Mouse (Mus musculus): ENCODE measurements around the gene Atrnl1. TPM values are rescaled to one million over a fixed set of nuclear protein-coding genes. Genes with fewer than 3 reads are reported as not detected.

Atrnl1 gene
- polyA plus RNA-seq, 1 experiment, result 34.5 TPM

DNA sequence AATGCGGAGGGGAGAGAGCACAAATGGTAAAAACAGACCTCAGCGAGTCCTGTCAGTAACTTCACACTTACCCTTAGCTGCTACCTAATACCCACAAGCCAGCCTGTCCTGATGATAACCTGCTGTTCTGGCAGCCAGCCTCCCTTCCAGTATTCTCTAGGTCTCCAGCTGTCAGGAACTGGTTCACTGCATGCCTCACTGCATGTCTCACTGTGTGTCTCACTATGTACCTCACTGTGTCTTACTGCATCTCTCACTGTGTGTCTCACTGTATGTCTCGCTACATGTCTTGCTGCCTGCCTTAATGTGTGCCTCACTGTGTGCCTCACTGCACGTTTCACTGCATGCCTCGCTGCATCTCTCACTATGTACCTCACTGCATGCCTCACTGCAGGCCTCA, 175.9 kb downstream of the Atrnl1 start:
- no peak for TF ChIP-seq CTCF (IDR thresholded peaks at IDR 0.05; ENCODE audit: extremely low read depth, insufficient read depth, low read length)
- TF ChIP-seq POLR2A (IDR thresholded peaks at IDR 0.05; ENCODE audit: extremely low read depth, insufficient read depth, low read length), result no peak
- no peak overlapping the region for H3K4me3 ChIP-seq (ENCODE audit: insufficient read depth, low read length)
- H3K4me1 ChIP-seq (ENCODE audit: control insufficient read depth, insufficient read depth, low read length), result peaks cover 4% of the 10 kb centered on the region
- H3K27ac ChIP-seq (ENCODE audit: insufficient read depth, low read length), result no peak overlapping the region

DNA sequence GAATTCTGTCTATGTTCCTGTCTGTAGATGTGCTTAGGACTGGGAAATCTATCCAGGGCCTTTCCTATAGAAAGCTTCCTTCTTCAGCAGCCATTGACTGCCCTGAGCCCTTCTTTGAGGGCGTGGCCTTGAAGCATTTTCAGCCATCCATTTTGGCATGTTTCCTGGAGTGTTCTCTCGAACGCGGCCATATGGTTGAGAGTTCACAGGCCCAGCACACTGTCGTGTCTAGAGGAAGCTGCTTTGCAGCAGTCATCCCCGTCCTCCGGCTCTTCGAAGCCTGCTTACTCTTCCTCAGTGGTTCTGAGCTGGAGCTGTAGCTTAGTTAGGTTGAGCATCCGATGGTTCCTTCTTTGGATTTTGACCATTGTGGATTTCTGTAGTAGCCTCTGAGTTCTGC, 191.4 kb downstream of the Atrnl1 start:
- Histone ChIP-seq H3K4me3 (ENCODE audit: insufficient read depth, low read length) (no peak overlapping the region), H3K27ac (ENCODE audit: insufficient read depth, low read length) (no peak overlapping the region), H3K4me1 (ENCODE audit: control insufficient read depth, insufficient read depth, low read length) (peaks cover 2% of the 10 kb centered on the region; the same call in 1 of the 2 replicates)
- no peak for TF ChIP-seq CTCF (IDR thresholded peaks at IDR 0.05; ENCODE audit: extremely low read depth, insufficient read depth, low read length)
- TF ChIP-seq POLR2A (IDR thresholded peaks at IDR 0.05; ENCODE audit: extremely low read depth, insufficient read depth, low read length), result no peak

DNA sequence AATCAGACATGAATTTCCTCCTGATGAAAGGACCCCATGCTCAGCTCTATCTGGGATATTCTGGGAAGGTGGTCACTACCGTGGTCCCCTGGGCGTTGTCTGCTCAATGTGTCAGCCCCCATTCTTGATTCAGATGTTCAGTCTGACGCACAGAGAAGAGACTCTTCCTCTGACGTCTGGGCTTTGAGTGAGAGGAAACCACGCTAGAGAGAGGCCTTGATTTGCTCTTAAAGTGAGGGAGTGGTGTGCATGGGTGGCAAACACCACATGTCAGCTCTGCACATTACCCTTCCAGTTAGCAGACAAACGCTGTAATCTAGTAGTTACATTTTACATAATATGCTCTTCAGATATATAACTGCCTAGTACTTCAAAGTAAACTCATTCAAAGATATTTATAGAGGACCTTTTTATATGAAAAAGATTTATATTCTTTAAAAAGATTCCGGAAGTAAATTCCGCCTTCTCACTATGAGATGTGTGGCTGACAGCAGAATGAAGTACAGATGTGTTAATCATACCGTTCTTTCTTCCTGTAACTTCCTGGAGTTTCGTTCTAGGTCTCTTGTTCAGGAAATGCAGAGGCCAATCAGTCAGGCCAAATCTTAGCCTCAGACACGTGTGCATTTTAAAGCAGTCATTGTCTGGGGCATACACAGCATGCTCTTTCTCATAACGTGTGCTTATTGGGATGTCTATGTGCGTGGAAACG, 192.1 kb downstream of the Atrnl1 start:
- H3K4me3 ChIP-seq (ENCODE audit: insufficient read depth, low read length), result no peak overlapping the region
- no peak overlapping the region for H3K27ac ChIP-seq (ENCODE audit: insufficient read depth, low read length)
- peaks cover 2% of the 10 kb centered on the region; the same call in 1 of the 2 replicates for H3K4me1 ChIP-seq (ENCODE audit: control insufficient read depth, insufficient read depth, low read length)
- no peak for TF ChIP-seq POLR2A (IDR thresholded peaks at IDR 0.05; ENCODE audit: extremely low read depth, insufficient read depth, low read length)
- TF ChIP-seq CTCF (IDR thresholded peaks at IDR 0.05; ENCODE audit: extremely low read depth, insufficient read depth, low read length), result no peak

DNA sequence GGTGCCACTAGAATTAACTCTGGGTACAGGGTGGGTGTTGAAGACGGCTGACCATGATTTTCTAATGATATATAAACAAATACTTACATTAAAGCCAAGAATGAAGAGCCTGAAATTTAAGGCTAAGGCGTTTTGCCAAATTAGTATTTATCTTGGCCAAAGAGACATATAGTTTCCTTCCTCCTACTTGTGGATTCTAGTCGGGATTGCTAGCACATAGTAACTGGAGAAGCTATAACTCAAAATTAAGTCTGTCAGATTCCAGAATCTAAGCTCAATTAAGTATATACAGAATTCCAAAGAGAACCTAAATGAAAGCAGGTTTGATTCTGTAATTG, 192.6 kb downstream of the Atrnl1 start:
- no peak for TF ChIP-seq CTCF (IDR thresholded peaks at IDR 0.05; ENCODE audit: extremely low read depth, insufficient read depth, low read length)
- H3K4me1 ChIP-seq (ENCODE audit: control insufficient read depth, insufficient read depth, low read length), result peaks cover 2% of the 10 kb centered on the region; the same call in 1 of the 2 replicates
- H3K4me3 ChIP-seq (ENCODE audit: insufficient read depth, low read length), result no peak overlapping the region
- H3K27ac ChIP-seq (ENCODE audit: insufficient read depth, low read length), result no peak overlapping the region

DNA sequence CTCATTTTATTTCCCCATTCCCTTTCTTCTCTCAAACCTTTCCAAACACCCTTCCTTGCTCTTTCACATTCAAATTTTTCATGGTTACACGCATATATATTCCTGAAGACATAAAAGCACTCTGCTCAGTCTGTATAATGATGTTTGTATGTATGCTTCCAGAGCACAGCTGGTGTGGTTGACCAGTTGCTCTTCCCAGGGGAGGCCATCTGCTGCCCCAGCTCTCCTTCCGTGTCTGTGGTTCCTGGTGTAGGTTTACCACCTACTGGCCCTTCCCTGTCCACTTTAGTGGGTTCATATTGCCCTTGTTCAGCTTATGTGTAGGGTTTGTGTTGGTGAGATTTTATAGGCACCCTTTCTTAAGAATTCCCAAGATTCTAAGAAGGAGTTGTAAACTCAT, 197.5 kb downstream of the Atrnl1 start:
- H3K27ac ChIP-seq (ENCODE audit: insufficient read depth, low read length), result no peak overlapping the region
- no peaks in the 10 kb centered on the region for H3K4me1 ChIP-seq (ENCODE audit: control insufficient read depth, insufficient read depth, low read length)
- TF ChIP-seq CTCF (IDR thresholded peaks at IDR 0.05; ENCODE audit: extremely low read depth, insufficient read depth, low read length), result no peak
- no peak for TF ChIP-seq POLR2A (IDR thresholded peaks at IDR 0.05; ENCODE audit: extremely low read depth, insufficient read depth, low read length)
- H3K4me3 ChIP-seq (ENCODE audit: insufficient read depth, low read length), result no peak overlapping the region

DNA sequence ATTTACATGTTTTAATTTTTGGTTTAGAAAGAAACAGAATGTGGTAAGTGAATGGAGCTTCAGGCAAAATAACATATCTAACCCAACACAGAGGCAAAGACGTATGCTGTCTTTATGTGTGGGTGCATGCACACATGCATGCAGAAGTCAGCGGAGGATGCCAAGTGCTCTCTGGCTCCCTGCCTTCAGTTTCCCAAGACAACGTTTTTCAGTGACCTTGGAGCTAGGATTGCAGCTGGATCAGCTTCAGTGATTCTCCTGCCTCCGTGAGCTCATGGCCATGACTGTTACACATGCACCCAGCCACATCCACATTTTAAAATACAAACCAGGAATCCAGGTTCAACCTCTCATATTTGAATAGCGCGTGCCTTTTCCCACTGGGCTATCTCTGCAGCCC, 203.5 kb downstream of the Atrnl1 start:
- peaks cover 1% of the 10 kb centered on the region; the same call in 1 of the 2 replicates for H3K4me1 ChIP-seq (ENCODE audit: control insufficient read depth, insufficient read depth, low read length)
- no peak overlapping the region for H3K4me3 ChIP-seq (ENCODE audit: insufficient read depth, low read length)
- H3K27ac ChIP-seq (ENCODE audit: insufficient read depth, low read length), result no peak overlapping the region
- no peak for TF ChIP-seq CTCF (IDR thresholded peaks at IDR 0.05; ENCODE audit: extremely low read depth, insufficient read depth, low read length)
- no peak for TF ChIP-seq POLR2A (IDR thresholded peaks at IDR 0.05; ENCODE audit: extremely low read depth, insufficient read depth, low read length)

DNA sequence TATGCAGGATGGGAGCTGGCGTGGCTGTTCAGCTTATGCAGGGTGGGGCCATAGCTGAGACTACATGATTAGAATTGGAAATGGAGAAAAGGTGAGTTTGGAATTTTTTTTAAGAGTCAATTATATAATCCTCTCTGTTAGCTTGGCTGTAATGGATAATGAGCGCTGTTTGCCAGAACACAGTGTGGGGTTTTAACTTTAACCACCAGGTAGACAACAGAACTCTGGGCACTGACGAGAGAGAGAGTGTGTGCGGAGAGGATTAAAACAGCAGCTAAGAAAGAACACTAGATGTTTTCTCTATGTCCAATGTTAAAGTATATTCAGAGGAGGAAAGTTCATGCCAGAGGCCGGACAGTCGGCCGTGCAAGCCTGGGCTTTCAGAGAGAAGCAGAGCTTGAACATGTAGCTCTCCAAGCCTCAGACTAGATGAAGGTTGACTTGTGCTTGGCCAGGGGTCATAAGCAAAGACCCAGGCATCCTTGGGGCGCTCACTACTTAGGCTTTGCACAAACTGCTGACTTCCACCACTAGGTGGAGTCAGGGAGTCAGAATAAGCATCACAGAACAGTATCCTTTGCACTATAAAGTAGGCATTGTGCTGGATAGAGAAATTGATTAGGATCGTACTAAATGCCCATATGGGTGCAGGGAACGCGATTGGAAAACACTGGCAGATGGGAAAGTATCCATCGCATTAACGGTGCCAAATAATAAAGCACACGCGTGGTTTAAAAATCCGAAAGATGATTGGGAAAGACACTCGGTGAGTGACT, 205.6 kb downstream of the Atrnl1 start:
- Histone ChIP-seq H3K4me3 (ENCODE audit: insufficient read depth, low read length) (no peak overlapping the region), H3K27ac (ENCODE audit: insufficient read depth, low read length) (no peak overlapping the region), H3K4me1 (ENCODE audit: control insufficient read depth, insufficient read depth, low read length) (peaks cover 1% of the 10 kb centered on the region; the same call in 1 of the 2 replicates)
- TF ChIP-seq POLR2A (IDR thresholded peaks at IDR 0.05; ENCODE audit: extremely low read depth, insufficient read depth, low read length) (no peak), CTCF (IDR thresholded peaks at IDR 0.05; ENCODE audit: extremely low read depth, insufficient read depth, low read length) (peak; percentile 70)

DNA sequence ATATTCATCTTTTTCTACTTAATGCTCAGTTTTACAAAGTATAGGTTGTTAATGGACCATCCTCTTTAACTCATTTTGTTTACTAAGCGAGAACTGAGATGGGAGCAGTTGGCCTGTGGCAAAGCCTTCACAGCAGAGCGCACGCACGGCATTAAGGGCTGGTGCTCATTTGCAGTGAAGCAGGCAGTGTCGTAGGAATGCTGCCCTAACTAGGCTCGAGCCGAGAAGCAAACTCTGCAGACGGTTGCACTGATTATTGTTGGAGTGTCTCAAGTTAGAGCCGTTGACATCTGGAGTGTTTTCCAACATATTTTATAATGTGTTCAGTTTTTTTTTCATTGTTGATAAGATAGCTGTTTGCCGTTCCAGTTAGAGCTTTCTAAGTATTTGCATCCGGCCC, 206.9 kb downstream of the Atrnl1 start:
- TF ChIP-seq POLR2A (IDR thresholded peaks at IDR 0.05; ENCODE audit: extremely low read depth, insufficient read depth, low read length) (no peak), CTCF (IDR thresholded peaks at IDR 0.05; ENCODE audit: extremely low read depth, insufficient read depth, low read length) (no peak)
- Histone ChIP-seq H3K4me3 (ENCODE audit: insufficient read depth, low read length) (no peak overlapping the region), H3K27ac (ENCODE audit: insufficient read depth, low read length) (no peak overlapping the region), H3K4me1 (ENCODE audit: control insufficient read depth, insufficient read depth, low read length) (peaks cover 1% of the 10 kb centered on the region; the same call in 1 of the 2 replicates)

DNA sequence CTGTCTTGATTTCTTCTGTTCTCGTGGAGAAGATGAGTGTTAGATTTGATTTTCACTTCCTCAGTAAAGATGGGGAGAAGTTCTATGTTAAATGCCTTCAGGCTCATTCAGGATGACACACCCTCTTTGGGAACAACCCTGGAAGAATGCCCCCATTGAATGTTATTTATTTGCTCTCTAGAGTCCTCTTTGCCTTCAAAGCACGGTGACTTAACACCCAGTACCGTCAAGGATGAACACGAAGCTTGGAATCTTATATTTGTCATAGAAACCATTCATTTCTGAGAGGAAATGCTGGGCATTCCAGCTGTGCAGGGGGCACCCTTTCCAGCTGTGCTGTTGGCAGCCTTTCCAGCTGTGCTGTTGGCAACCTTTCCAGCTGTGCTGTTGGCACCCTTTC, 212.6 kb downstream of the Atrnl1 start:
- peaks cover 2% of the 10 kb centered on the region; the same call in 1 of the 2 replicates for H3K4me1 ChIP-seq (ENCODE audit: control insufficient read depth, insufficient read depth, low read length)
- TF ChIP-seq CTCF (IDR thresholded peaks at IDR 0.05; ENCODE audit: extremely low read depth, insufficient read depth, low read length), result no peak
- TF ChIP-seq POLR2A (IDR thresholded peaks at IDR 0.05; ENCODE audit: extremely low read depth, insufficient read depth, low read length), result no peak
- H3K27ac ChIP-seq (ENCODE audit: insufficient read depth, low read length), result no peak overlapping the region
- no peak overlapping the region for H3K4me3 ChIP-seq (ENCODE audit: insufficient read depth, low read length)
